9 mouse cellular contexts compared by ENCODE assay signal in the genomic region with DNA sequence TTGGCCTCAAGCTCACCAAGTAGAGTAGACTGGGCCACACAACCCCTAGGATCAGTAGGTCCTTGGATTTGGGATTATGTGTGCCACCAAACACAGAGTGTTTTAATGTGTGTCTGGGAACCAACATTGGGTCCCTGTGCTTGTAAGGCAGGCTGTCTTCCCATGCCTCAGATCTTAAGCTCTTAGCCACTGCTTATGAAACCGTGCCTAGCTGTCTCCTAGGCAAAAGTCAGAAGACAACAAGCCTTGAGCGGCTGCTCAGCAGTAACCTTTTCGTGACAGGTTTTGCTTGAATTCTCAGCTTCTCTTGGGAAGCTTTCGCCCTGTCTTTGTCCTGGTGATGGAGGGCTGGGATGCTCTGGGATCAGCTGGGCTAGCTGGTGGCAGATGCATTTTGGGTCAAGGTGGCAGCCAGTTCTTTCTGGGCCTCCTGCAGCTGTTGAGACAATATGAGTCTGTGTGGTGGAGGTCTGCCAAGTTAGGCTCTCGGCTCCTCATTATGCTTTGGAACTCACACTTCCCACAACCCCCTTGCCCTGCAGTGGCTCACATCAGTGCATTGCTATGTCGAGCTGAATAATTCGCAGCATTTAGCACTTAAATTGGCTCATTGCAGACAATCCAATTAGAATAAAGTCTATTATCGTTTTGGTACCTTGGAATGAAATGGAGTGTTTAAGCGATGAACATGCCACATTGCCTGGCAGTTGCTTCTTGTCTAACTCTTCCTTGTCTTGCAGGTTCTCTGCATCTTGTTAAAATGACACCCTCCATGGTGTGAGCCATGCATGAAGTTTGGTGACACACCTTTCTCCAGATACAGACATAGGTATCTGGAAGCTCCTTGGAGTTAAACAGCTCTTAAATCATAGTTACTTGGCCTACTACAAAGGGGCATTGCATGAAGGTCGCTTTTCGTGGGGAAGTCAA.
A peak's percentile ranks its signal among the peaks of the same experiment; 100 is the strongest.
DNase-seq lines count a peak whose midpoint lies in the region; ATAC-seq lines count a peak whose summit lies in the region.
"Had no signal": no experiment of that assay in that cellular context is flagged by ENCODE, and none has a peak within 500 bp of the region (broad histone marks: within the 10 kb centered on the region; RNA-seq: fewer than 3 reads in every experiment).

No protein-coding gene starts in this region.

- ATAC-seq in embryonic facial prominence, embryonic 14.5 days (ENCODE audit: low read depth): peak; percentile 67; the same call in 1 of the 2 replicates

- H3K4me1 ChIP-seq in embryonic facial prominence, embryonic 14.5 days (ENCODE audit: control insufficient read depth, insufficient read depth, low read length): peaks cover 42% of the 10 kb centered on the region
- H3K4me1 ChIP-seq in embryonic facial prominence, embryonic 10.5 days: peaks cover 36% of the 10 kb centered on the region

- no peaks in the 10 kb centered on the region for H3K9me3 ChIP-seq in embryonic facial prominence, embryonic 14.5 days (ENCODE audit: control insufficient read depth, low read length)
- no peaks in the 10 kb centered on the region for H3K9me3 ChIP-seq in embryonic facial prominence, embryonic 10.5 days
- H3K9me3 ChIP-seq: lung, embryonic 15.5 days had no signal

- H3K4me2 ChIP-seq in embryonic facial prominence, embryonic 14.5 days (ENCODE audit: low read depth, low read length): no peak overlapping the region
- H3K4me2 ChIP-seq: lung, embryonic 15.5 days had no signal

- H3K27me3 ChIP-seq in embryonic facial prominence, embryonic 14.5 days (replicated peaks; ENCODE audit: control insufficient read depth, insufficient read depth, low read length): no peaks in the 10 kb centered on the region
- H3K27me3 ChIP-seq in embryonic facial prominence, embryonic 10.5 days (replicated peaks; ENCODE audit: low read depth, poor library complexity, severe bottlenecking): no peaks in the 10 kb centered on the region
- H3K27me3 ChIP-seq: lung, embryonic 15.5 days had no signal

- DNase-seq in embryonic facial prominence, embryonic 14.5 days (ENCODE audit: low spot score): peak; percentile 68
- no peak for DNase-seq in embryonic facial prominence, embryonic 10.5 days (ENCODE audit: low spot score)
- DNase-seq in lung, postnatal 10 days: peak; percentile 48
- no peak for DNase-seq in lung, postnatal 25 days (ENCODE audit: low spot score)
- peak; percentile 51 to 75 for DNase-seq in left cerebral cortex, postnatal 25 days (ENCODE audit: low spot score in 2 of 2)
- DNase-seq in right cerebral cortex, postnatal 4 days: peak; percentile 40
- no peak for DNase-seq in urinary bladder, postnatal 25 days (ENCODE audit: low spot score)
- DNase-seq in kidney, adult 9 months: no peak

- no peak overlapping the region for H3K9ac ChIP-seq in embryonic facial prominence, embryonic 14.5 days (ENCODE audit: low read depth, low read length)
- H3K9ac ChIP-seq: lung, embryonic 15.5 days had no signal

- H3K36me3 ChIP-seq in embryonic facial prominence, embryonic 14.5 days (ENCODE audit: control insufficient read depth, insufficient read depth, low read length): no peaks in the 10 kb centered on the region
- H3K36me3 ChIP-seq in embryonic facial prominence, embryonic 10.5 days (replicated peaks): no peaks in the 10 kb centered on the region
- H3K36me3 ChIP-seq: lung, embryonic 15.5 days had no signal

- no peak overlapping the region for H3K27ac ChIP-seq in embryonic facial prominence, embryonic 14.5 days (replicated peaks; ENCODE audit: low read depth, low read length)
- no peak overlapping the region for H3K27ac ChIP-seq in embryonic facial prominence, embryonic 10.5 days (replicated peaks)
- H3K27ac ChIP-seq: lung, embryonic 15.5 days had no signal

- no peak overlapping the region for H3K4me3 ChIP-seq in embryonic facial prominence, embryonic 14.5 days (ENCODE audit: low read depth, low read length)
- no peak overlapping the region for H3K4me3 ChIP-seq in embryonic facial prominence, embryonic 10.5 days
- H3K4me3 ChIP-seq: lung, embryonic 15.5 days had no signal

- 80% methylated on average over 11 of the region's 11 CpGs for WGBS in embryonic facial prominence, embryonic 14.5 days
- 90% methylated on average over 11 of the region's 11 CpGs for WGBS in embryonic facial prominence, embryonic 10.5 days

- intact Hi-C loops in left cerebral cortex, postnatal 25 days (cut with DNase I): loop anchor here (5.0 kb wide), 1 partner anchor 38 kb away; no protein-coding TSS in a partner anchor

Comparison
In these comparisons a context has a peak if more than half of its experiments do, and no peak if none do; other contexts are left out.
1. DNase-seq: peak in embryonic facial prominence, embryonic 14.5 days (single experiment), lung, postnatal 10 days (single experiment), left cerebral cortex, postnatal 25 days (2 of 2) and right cerebral cortex, postnatal 4 days (single experiment); none in embryonic facial prominence, embryonic 10.5 days (single experiment), lung, postnatal 25 days (single experiment), urinary bladder, postnatal 25 days (single experiment) and kidney, adult 9 months (single experiment).